Mouse (Mus musculus) left cerebral cortex, postnatal 4 days (tissue): ENCODE results near the gene Trip4. TPM values are rescaled to one million over a fixed set of nuclear protein-coding genes. Genes with fewer than 3 reads are reported as not detected.

Experiments
- DNase-seq: peaks from one replicate; pipeline ENCODE4 v3.0.0-alpha.2; 2022
- intact Hi-C: fragments of 180-260 bp; cut with DNase I; formaldehyde crosslinking; loops from one replicate; pipeline ENCODE4 v1.15.1; 2025
- total RNA-seq, 2 experiments: library from RNA; stranded (reverse); gene quantifications; 2 replicates each; pipeline ENCODE4 v1.2.3; 2021

The Trip4 gene
- total RNA-seq = 10 to 100 TPM; 35.8 to 41.2 TPM

GRCm38 (mm10) chr9:65908394-65909300, at the start of gene Trip4, which contains the start of gene Csnk1g1:
Gene Trip4, minus strand, starts transcription at chr9:65908794.
Gene Csnk1g1, plus strand, starts transcription at chr9:65908924.
- DNase-seq = peak; percentile 97
- intact Hi-C loops = loop anchor here (5.0 kb wide), 1 partner anchor 99 kb away; no protein-coding TSS in a partner anchor

GRCm38 (mm10) chr9:65951082-65951587, 42.5 kb upstream of the Trip4 start:
- intact Hi-C loops = no loop called here
- no peak for DNase-seq

GRCm38 (mm10) chr9:65937566-65937965, 29.0 kb upstream of the Trip4 start:
- intact Hi-C loops = no loop called here
- DNase-seq = no peak

GRCm38 (mm10) chr9:65929826-65930225, 21.2 kb upstream of the Trip4 start:
- intact Hi-C loops = no loop called here
- no peak for DNase-seq

- no peak for DNase-seq
- intact Hi-C loops = no loop called here
These were observed 19.9 kb upstream of the Trip4 start for GRCm38 (mm10) chr9:65928456-65928855.

GRCm38 (mm10) chr9:65917015-65917414, 8.4 kb upstream of the Trip4 start:
- intact Hi-C loops = no loop called here
- DNase-seq = no peak

- intact Hi-C loops = no loop called here
- DNase-seq = no peak
These were observed 5.4 kb upstream of the Trip4 start for GRCm38 (mm10) chr9:65913976-65914375.

GRCm38 (mm10) chr9:65909837-65910236, 1.2 kb upstream of the Trip4 start:
- intact Hi-C loops = loop anchor here (5.0 kb wide), 1 partner anchor 97 kb away; no protein-coding TSS in a partner anchor
- no peak for DNase-seq

GRCm38 (mm10) chr9:65909301-65909801, 757 bp upstream of the Trip4 start:
- peak; percentile 56 for DNase-seq

GRCm38 (mm10) chr9:65903419-65903818, 5.2 kb downstream of the Trip4 start:
- no peak for DNase-seq
- intact Hi-C loops = no loop called here

More at GRCm38 (mm10) chr9:65909301-65909801, 757 bp upstream of the Trip4 start:
- intact Hi-C loops = loop anchor here (5.0 kb wide), 1 partner anchor 98 kb away; no protein-coding TSS in a partner anchor

GRCm38 (mm10) chr9:65902879-65903278, 5.7 kb downstream of the Trip4 start:
- no peak for DNase-seq
- intact Hi-C loops = no loop called here

GRCm38 (mm10) chr9:65896977-65897376, 11.6 kb downstream of the Trip4 start:
- DNase-seq = no peak
- intact Hi-C loops = no loop called here

GRCm38 (mm10) chr9:65891126-65891525, 17.5 kb downstream of the Trip4 start:
- no peak for DNase-seq
- intact Hi-C loops = no loop called here

GRCm38 (mm10) chr9:65890143-65890628, 18.4 kb downstream of the Trip4 start, which contains the start of gene Pclaf:
Gene Pclaf, plus strand, starts transcription at chr9:65890237.
- intact Hi-C loops = no loop called here

GRCm38 (mm10) chr9:65884564-65885315, 23.9 kb downstream of the Trip4 start:
- DNase-seq = peak; percentile 92
- intact Hi-C loops = no loop called here

More at GRCm38 (mm10) chr9:65890143-65890628, 18.4 kb downstream of the Trip4 start, which contains the start of gene Pclaf:
- peak; percentile 72 for DNase-seq

- peak; percentile 9 for DNase-seq
- intact Hi-C loops = no loop called here
These were observed 48.9 kb downstream of the Trip4 start for GRCm38 (mm10) chr9:65859656-65860055.

GRCm38 (mm10) chr9:65850203-65850602, 58.4 kb downstream of the Trip4 start:
- DNase-seq = no peak

GRCm38 (mm10) chr9:65848154-65848553, 60.4 kb downstream of the Trip4 start:
- DNase-seq = no peak
- intact Hi-C loops = loop anchor here (5.0 kb wide), 1 partner anchor 241 kb away; no protein-coding TSS in a partner anchor

More at GRCm38 (mm10) chr9:65850203-65850602, 58.4 kb downstream of the Trip4 start:
- intact Hi-C loops = loop anchor here (2.0 kb wide), 1 partner anchor 155 kb away; no protein-coding TSS in a partner anchor

- intact Hi-C loops = loop anchor here (5.0 kb wide), 1 partner anchor 237 kb away; no protein-coding TSS in a partner anchor
- DNase-seq = peak; percentile 39
These were observed 64.0 kb downstream of the Trip4 start for GRCm38 (mm10) chr9:65844421-65845165.
